Mouse (Mus musculus): ENCODE results near the gene Tmtc2. TPM values are rescaled to one million over a fixed set of nuclear protein-coding genes. Genes with fewer than 3 reads are reported as not detected.

Gene Tmtc2
- polyA plus RNA-seq (2016; fragmentation: Nextera tagmentation; extraction: Ambion mirVana): 4.1 and 6.9 TPM in 2 replicates

GRCm38 (mm10) chr10:105573908-105574694 is at the start of gene Tmtc2:
Tmtc2 (minus strand) TSS chr10:105574451.
- Histone ChIP-seq H3K4me1 (peaks cover 12% of the 10 kb centered on the region; the same call in 1 of the 2 replicates), H3K9me3 (no peaks in the 10 kb centered on the region), H3K27me3 (ENCODE audit: insufficient read depth, poor library complexity, severe bottlenecking) (no peaks in the 10 kb centered on the region), H3K27ac (peak within 1 kb of the TSS; percentile 89), H3K36me3 (no peaks in the 10 kb centered on the region), H3K4me3 (peak within 1 kb of the TSS; percentile 83)
- WGBS: under 1% methylated on average over 61 of the region's 61 CpGs
- DNase-seq (ENCODE audit: low spot score): peak; percentile 93

DNA sequence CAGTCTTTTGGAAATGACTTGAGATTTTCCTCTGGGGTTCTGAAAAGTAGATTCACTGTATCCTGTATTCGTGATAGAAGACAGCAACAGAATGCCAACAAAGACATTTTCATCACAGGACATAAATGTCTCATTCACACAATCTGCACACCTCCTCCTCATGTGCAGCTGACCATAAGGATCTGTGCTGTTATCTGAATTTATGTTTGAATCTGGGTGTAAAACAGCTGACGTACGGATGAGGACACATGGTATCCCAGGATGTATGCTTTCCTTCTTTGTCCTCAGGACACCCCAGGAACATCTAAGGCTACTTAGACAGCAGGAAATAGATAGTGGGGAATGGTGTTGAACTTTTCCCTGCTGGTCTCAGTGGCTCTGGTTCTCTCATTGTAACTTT is 37.9 kb upstream of the Tmtc2 start:
- no peak overlapping the region for H3K4me3 ChIP-seq
- H3K27ac ChIP-seq: no peak overlapping the region
- no peaks in the 10 kb centered on the region for H3K27me3 ChIP-seq (ENCODE audit: insufficient read depth, poor library complexity, severe bottlenecking)
- H3K36me3 ChIP-seq: no peaks in the 10 kb centered on the region
- no peaks in the 10 kb centered on the region for H3K9me3 ChIP-seq
- H3K4me1 ChIP-seq: peaks cover 8% of the 10 kb centered on the region; the same call in 1 of the 2 replicates
- DNase-seq (ENCODE audit: low spot score): no peak
- 74% methylated on average over 3 of the region's 3 CpGs for WGBS

- Histone ChIP-seq H3K27ac (no peak overlapping the region), H3K36me3 (no peaks in the 10 kb centered on the region), H3K4me3 (no peak overlapping the region), H3K27me3 (ENCODE audit: insufficient read depth, poor library complexity, severe bottlenecking) (no peaks in the 10 kb centered on the region), H3K9me3 (no peaks in the 10 kb centered on the region), H3K4me1 (peaks cover 6% of the 10 kb centered on the region; the same call in 1 of the 2 replicates)
- WGBS: 84% methylated on average over 8 of the region's 8 CpGs
- no peak for DNase-seq (ENCODE audit: low spot score)
Observed at GRCm38 (mm10) chr10:105598826-105599225, 24.6 kb upstream of the Tmtc2 start.

DNA sequence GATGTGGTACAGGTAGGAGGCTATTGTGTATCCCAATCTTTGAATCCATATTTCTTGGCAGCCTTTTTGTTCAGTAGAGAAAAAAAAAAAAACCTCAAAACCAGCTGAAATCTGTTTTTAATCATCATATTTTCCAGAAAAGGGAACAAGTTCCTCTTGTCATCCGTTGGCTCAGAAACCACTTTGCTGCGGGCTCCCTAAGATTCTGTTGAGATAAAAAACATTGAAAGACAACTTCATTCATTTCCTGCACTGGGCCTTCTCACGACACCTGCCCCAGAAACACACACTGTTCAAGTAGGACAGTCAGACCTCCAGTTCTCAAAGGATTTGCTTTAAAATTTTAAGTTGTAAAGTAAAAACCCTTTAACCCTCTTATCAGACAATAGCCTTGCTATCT is 23.0 kb upstream of the Tmtc2 start:
- peaks cover 6% of the 10 kb centered on the region; the same call in 1 of the 2 replicates for H3K4me1 ChIP-seq
- no peaks in the 10 kb centered on the region for H3K9me3 ChIP-seq
- no peaks in the 10 kb centered on the region for H3K36me3 ChIP-seq
- no peak overlapping the region for H3K27ac ChIP-seq
- no peak for DNase-seq (ENCODE audit: low spot score)
- no peak overlapping the region for H3K4me3 ChIP-seq
- WGBS: 67% methylated on average over 3 of the region's 3 CpGs
- no peaks in the 10 kb centered on the region for H3K27me3 ChIP-seq (ENCODE audit: insufficient read depth, poor library complexity, severe bottlenecking)

DNA sequence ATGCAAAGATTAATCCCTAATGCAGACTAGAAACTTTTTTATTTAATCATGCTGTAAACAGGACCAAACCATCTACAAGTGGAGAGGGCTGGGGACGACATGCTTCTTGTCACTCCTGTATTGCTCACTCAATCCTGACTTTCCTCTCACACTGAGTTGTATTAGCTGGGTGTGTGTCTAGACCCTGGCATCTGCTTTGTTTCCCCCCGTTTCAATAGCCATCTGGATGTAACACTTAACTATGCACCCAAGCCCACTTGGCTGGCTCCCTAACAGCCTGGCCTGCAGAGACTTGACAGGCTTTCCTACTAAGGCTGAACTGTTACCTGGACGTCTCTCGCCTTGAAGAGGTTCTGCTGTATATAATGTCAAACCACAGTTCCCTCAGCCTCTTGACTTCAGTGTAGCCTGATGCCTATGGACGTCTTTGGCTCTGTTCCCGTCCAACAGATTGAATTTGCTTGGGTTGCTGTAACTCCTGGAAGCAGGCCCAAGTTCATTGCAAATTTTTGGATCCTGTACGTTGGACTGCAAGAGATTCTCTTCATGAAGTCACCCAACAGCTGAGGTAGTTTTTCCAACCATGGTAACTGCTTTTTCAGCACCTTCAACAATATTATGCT is 21.3 kb upstream of the Tmtc2 start:
- peaks cover 6% of the 10 kb centered on the region; the same call in 1 of the 2 replicates for H3K4me1 ChIP-seq
- no peak overlapping the region for H3K4me3 ChIP-seq
- DNase-seq (ENCODE audit: low spot score): no peak
- WGBS: 81% methylated on average over 7 of the region's 7 CpGs
- no peaks in the 10 kb centered on the region for H3K27me3 ChIP-seq (ENCODE audit: insufficient read depth, poor library complexity, severe bottlenecking)
- no peak overlapping the region for H3K27ac ChIP-seq
- no peaks in the 10 kb centered on the region for H3K36me3 ChIP-seq
- H3K9me3 ChIP-seq: no peaks in the 10 kb centered on the region

DNA sequence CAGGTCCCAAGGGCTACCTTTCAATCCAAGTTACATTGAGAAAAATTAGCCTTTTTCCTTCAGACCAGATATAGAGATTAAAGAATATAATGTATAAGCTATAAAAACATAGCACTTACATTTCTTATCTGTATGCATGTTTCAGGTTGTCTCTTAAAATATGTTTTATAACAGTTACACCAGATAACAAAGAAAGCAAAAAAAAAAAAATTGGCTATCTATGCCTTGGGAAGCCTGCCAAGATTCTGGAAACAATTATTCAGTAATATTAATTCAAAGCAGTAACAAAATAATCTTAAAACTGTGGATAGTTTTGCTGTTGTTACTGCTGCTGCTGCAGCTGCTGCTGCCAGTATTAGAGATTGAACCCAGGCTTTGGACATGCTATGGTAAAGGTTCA is 13.9 kb upstream of the Tmtc2 start:
- H3K36me3 ChIP-seq: no peaks in the 10 kb centered on the region
- H3K4me3 ChIP-seq: no peak overlapping the region
- DNase-seq (ENCODE audit: low spot score): no peak
- no peaks in the 10 kb centered on the region for H3K9me3 ChIP-seq
- H3K27ac ChIP-seq: no peak overlapping the region
- H3K27me3 ChIP-seq (ENCODE audit: insufficient read depth, poor library complexity, severe bottlenecking): no peaks in the 10 kb centered on the region
- no peaks in the 10 kb centered on the region for H3K4me1 ChIP-seq

GRCm38 (mm10) chr10:105579318-105579717 is 5.1 kb upstream of the Tmtc2 start:
- no peak for DNase-seq (ENCODE audit: low spot score)
- Histone ChIP-seq H3K27ac (no peak overlapping the region), H3K36me3 (no peaks in the 10 kb centered on the region), H3K27me3 (ENCODE audit: insufficient read depth, poor library complexity, severe bottlenecking) (no peaks in the 10 kb centered on the region), H3K4me1 (no peaks in the 10 kb centered on the region), H3K4me3 (no peak overlapping the region), H3K9me3 (no peaks in the 10 kb centered on the region)
- 26% methylated on average over 2 of the region's 2 CpGs for WGBS

- DNase-seq (ENCODE audit: low spot score): no peak
- H3K27ac ChIP-seq: no peak overlapping the region
- no peaks in the 10 kb centered on the region for H3K27me3 ChIP-seq (ENCODE audit: insufficient read depth, poor library complexity, severe bottlenecking)
- H3K4me1 ChIP-seq: no peaks in the 10 kb centered on the region
- H3K9me3 ChIP-seq: no peaks in the 10 kb centered on the region
- H3K4me3 ChIP-seq: no peak overlapping the region
- WGBS: 63% methylated on average over 8 of the region's 8 CpGs
- no peaks in the 10 kb centered on the region for H3K36me3 ChIP-seq
Observed at GRCm38 (mm10) chr10:105578291-105578845, 4.1 kb upstream of the Tmtc2 start.

DNA sequence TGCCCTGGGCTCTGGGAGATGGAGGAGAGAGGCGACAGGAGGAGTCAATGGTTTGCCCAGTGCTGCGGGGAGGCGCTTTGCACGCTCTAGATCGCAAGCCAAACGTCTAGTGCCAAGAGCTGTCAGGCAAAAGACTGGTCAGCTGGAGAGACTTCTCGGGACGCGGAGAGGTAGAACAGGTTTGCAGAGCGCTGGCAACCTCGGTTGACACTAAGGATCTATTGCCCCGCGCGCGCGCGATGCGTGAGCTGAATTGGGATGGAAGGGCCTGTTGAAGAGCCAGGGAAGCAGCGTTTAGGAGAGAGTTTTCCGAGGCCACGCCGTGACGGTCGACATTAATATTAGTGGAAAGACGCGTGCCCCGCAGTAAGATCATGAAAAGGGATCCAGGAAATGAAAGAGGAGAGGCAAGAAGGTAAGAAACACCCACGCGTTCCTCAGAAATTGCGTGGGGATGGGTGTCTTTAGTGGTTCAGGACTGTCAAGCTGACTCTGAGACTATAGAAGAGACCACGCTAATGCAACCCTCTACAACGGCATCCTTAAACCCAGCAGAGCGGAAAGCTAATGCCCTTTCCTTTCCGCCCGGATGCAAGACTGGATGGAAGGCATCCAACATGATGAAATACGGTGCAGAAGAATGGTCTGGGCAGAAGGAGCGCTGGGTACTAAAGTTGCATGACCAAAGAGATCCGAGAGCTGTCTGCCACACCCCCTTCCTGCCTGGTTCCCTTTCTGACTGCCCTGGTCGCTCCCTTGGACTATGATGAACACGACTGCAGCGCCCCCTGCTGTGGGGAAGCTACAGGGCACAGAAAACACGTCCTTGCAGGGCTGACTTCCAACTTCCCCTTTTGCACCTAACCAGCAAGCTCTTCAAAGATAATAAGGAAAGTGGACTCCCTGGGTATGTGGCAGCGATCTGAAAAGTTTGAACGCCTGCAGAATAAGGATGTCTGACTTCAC is 727 bp upstream of the Tmtc2 start:
- no peaks in the 10 kb centered on the region for H3K9me3 ChIP-seq
- H3K27ac ChIP-seq: peak overlapping the region; percentile 89
- H3K27me3 ChIP-seq (ENCODE audit: insufficient read depth, poor library complexity, severe bottlenecking): no peaks in the 10 kb centered on the region
- peaks cover 12% of the 10 kb centered on the region; the same call in 1 of the 2 replicates for H3K4me1 ChIP-seq
- no peaks in the 10 kb centered on the region for H3K36me3 ChIP-seq
- DNase-seq (ENCODE audit: low spot score): peak; percentile 95
- WGBS: under 1% methylated on average over 44 of the region's 44 CpGs
- peak overlapping the region; percentile 83 for H3K4me3 ChIP-seq

DNA sequence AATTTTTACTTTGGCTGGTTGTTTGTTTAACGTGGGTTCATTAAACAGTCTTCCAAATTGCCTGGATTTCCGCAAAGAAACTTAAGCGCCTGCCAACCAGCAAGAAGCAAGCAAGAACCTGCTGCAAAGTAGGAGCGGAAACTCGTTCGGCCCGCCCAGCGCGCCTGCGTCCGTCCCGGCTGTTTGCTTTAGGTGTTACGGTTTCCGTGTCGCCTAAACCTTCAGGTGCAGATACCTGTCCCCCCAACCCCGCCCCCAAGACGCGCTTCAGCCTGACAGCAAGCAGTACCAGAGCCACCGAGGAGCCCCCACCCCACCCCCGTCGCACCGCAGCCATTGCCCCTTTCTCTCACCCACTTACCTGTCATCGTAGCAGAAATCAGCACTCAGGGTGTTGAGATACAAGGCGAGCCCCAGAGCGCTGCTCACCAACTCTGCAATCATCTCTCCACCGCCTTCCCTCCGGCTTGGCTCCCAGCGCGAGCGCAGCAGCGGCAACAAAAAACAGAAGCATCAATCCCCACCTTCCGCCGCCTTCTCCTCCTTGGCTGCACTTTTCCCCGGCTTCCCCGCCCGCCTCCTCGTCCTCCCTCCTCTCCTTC is 844 bp downstream of the Tmtc2 start:
- peak; percentile 81 for DNase-seq (ENCODE audit: low spot score)
- Histone ChIP-seq H3K9me3 (no peaks in the 10 kb centered on the region), H3K36me3 (no peaks in the 10 kb centered on the region), H3K27ac (peak overlapping the region; percentile 89), H3K27me3 (ENCODE audit: insufficient read depth, poor library complexity, severe bottlenecking) (no peaks in the 10 kb centered on the region), H3K4me1 (peaks cover 12% of the 10 kb centered on the region; the same call in 1 of the 2 replicates), H3K4me3 (peak overlapping the region; percentile 83)
- WGBS: under 1% methylated on average over 37 of the region's 37 CpGs

- H3K4me1 ChIP-seq: peaks cover 12% of the 10 kb centered on the region; the same call in 1 of the 2 replicates
- WGBS: 7% methylated on average over 16 of the region's 16 CpGs
- no peaks in the 10 kb centered on the region for H3K36me3 ChIP-seq
- H3K27me3 ChIP-seq (ENCODE audit: insufficient read depth, poor library complexity, severe bottlenecking): no peaks in the 10 kb centered on the region
- H3K4me3 ChIP-seq: peak overlapping the region; percentile 83
- H3K27ac ChIP-seq: 0 out of 2 replicates have a peak overlapping the region, but pooled peaks have one; percentile 56
- no peaks in the 10 kb centered on the region for H3K9me3 ChIP-seq
- DNase-seq (ENCODE audit: low spot score): no peak
Observed at GRCm38 (mm10) chr10:105572829-105573228, 1.4 kb downstream of the Tmtc2 start.

- H3K4me1 ChIP-seq: peaks cover 12% of the 10 kb centered on the region; the same call in 1 of the 2 replicates
- no peak for DNase-seq (ENCODE audit: low spot score)
- peak overlapping the region; percentile 83 for H3K4me3 ChIP-seq
- no peaks in the 10 kb centered on the region for H3K9me3 ChIP-seq
- H3K36me3 ChIP-seq: no peaks in the 10 kb centered on the region
- WGBS: 67% methylated on average over 7 of the region's 7 CpGs
- H3K27me3 ChIP-seq (ENCODE audit: insufficient read depth, poor library complexity, severe bottlenecking): no peaks in the 10 kb centered on the region
- no peak overlapping the region for H3K27ac ChIP-seq
Observed at GRCm38 (mm10) chr10:105572301-105572700, 1.9 kb downstream of the Tmtc2 start.

Data from heart, embryonic 10.5 days (tissue).